ENCODE assay signal across 8 mouse cellular contexts in genomic region chr2:165855641-165856301, GRCm38 (mm10). TPM values are rescaled to one million over a fixed set of nuclear protein-coding genes. Genes with fewer than 3 reads are reported as not detected.
DNase-seq lines count a peak whose midpoint lies in the region; ATAC-seq and TF ChIP-seq lines count a peak whose summit lies in the region.

No protein-coding gene starts in this region.

- H3K9ac ChIP-seq in hindbrain, embryonic 11.5 days (ENCODE audit: low read depth, low read length): no peak overlapping the region
- H3K9ac ChIP-seq in ES-E14 (ENCODE audit: insufficient read depth, low read depth, low read length, poor library complexity, severe bottlenecking): peak overlapping the region; percentile 5; the same call in 1 of the 2 replicates
- no peak overlapping the region for H3K9ac ChIP-seq in embryonic facial prominence, embryonic 15.5 days
- H3K9ac ChIP-seq in liver, embryonic 13.5 days: no peak overlapping the region

- H3K36me3 ChIP-seq in hindbrain, embryonic 10.5 days: peaks cover 48% of the 10 kb centered on the region
- H3K36me3 ChIP-seq in hindbrain, embryonic 11.5 days (ENCODE audit: control insufficient read depth, insufficient read depth, low read length): no peaks in the 10 kb centered on the region
- H3K36me3 ChIP-seq in ES-E14 (ENCODE audit: control insufficient read depth, insufficient read depth, low read length, poor library complexity, severe bottlenecking): peaks cover 25% of the 10 kb centered on the region
- no peaks in the 10 kb centered on the region for H3K36me3 ChIP-seq in embryonic facial prominence, embryonic 15.5 days
- H3K36me3 ChIP-seq in liver, embryonic 13.5 days: peaks cover 49% of the 10 kb centered on the region

- H3K4me2 ChIP-seq in hindbrain, embryonic 11.5 days (replicated peaks; ENCODE audit: low read depth, low read length): no peak overlapping the region
- no peak overlapping the region for H3K4me2 ChIP-seq in embryonic facial prominence, embryonic 15.5 days (replicated peaks)
- H3K4me2 ChIP-seq in liver, embryonic 13.5 days: no peak overlapping the region

- no peaks in the 10 kb centered on the region for H3K27me3 ChIP-seq in hindbrain, embryonic 10.5 days (ENCODE audit: insufficient read depth, poor library complexity, severe bottlenecking)
- no peaks in the 10 kb centered on the region for H3K27me3 ChIP-seq in hindbrain, embryonic 11.5 days (ENCODE audit: control insufficient read depth, insufficient read depth, low read length)
- H3K27me3 ChIP-seq in embryonic facial prominence, embryonic 15.5 days: no peaks in the 10 kb centered on the region
- no peaks in the 10 kb centered on the region for H3K27me3 ChIP-seq in liver, embryonic 13.5 days

- no peak for ATAC-seq in hindbrain, embryonic 11.5 days (ENCODE audit: low FRiP score)
- no peak for ATAC-seq in embryonic facial prominence, embryonic 15.5 days (ENCODE audit: insufficient number of reproducible peaks, low FRiP score, low TSS enrichment, low read depth)
- ATAC-seq in liver, embryonic 13.5 days (ENCODE audit: low read depth): no peak

- H3K4me1 ChIP-seq in hindbrain, embryonic 10.5 days (replicated peaks): peaks cover 79% of the 10 kb centered on the region
- H3K4me1 ChIP-seq in hindbrain, embryonic 11.5 days (replicated peaks; ENCODE audit: control insufficient read depth, insufficient read depth, low read length): peaks cover 27% of the 10 kb centered on the region
- H3K4me1 ChIP-seq in ES-E14 (ENCODE audit: control insufficient read depth in 2 of 2, insufficient read depth in 2 of 2, low read length in 2 of 2, poor library complexity in 1 of 2): peaks cover 11 to 43% of the 10 kb centered on the region in 2 experiments
- H3K4me1 ChIP-seq in embryonic facial prominence, embryonic 15.5 days: peaks cover 88% of the 10 kb centered on the region
- peaks cover 90% of the 10 kb centered on the region for H3K4me1 ChIP-seq in liver, embryonic 13.5 days (replicated peaks)

- no peak for DNase-seq in hindbrain, embryonic 10.5 days (ENCODE audit: low spot score)
- no peak for DNase-seq in hindbrain, embryonic 11.5 days (ENCODE audit: low spot score)
- DNase-seq in ES-E14 (ENCODE audit: low read depth, low spot score): no peak
- DNase-seq in heart, postnatal 4 days: peak; percentile 71
- no peak for DNase-seq in liver, embryonic 13.5 days
- peak; percentile 81 for DNase-seq in right cerebral cortex, postnatal 25 days
- no peak for DNase-seq in B cell, adult 2 months

- in situ Hi-C loops in ES-E14 (cut with MboI; ENCODE audit: low sequenced_read_pairs in 2 of 2, unreplicated experiment in 2 of 2): no loop called here

- 86% methylated on average over 6 of the region's 6 CpGs for WGBS in hindbrain, embryonic 10.5 days
- whole genome bisulfite sequencing in hindbrain, embryonic 11.5 days: 72% methylated on average over 6 of the region's 6 CpGs
- 51% methylated on average over 6 of the region's 6 CpGs for WGBS in embryonic facial prominence, embryonic 15.5 days
- 77% methylated on average over 6 of the region's 6 CpGs for WGBS in liver, embryonic 13.5 days (ENCODE audit: insufficient replicate concordance)

- no peak overlapping the region for H3K4me3 ChIP-seq in hindbrain, embryonic 10.5 days
- H3K4me3 ChIP-seq in hindbrain, embryonic 11.5 days (ENCODE audit: low read depth, low read length): no peak overlapping the region
- no peak overlapping the region for H3K4me3 ChIP-seq in ES-E14 (ENCODE audit: insufficient read depth in 1 of 2, low read depth in 1 of 2, low read length in 2 of 2, poor library complexity in 1 of 2, severe bottlenecking in 1 of 2)
- H3K4me3 ChIP-seq in embryonic facial prominence, embryonic 15.5 days (replicated peaks): no peak overlapping the region
- H3K4me3 ChIP-seq in liver, embryonic 13.5 days (replicated peaks): no peak overlapping the region

- H3K27ac ChIP-seq in hindbrain, embryonic 10.5 days: peak overlapping the region; percentile 56; the same call in 1 of the 2 replicates
- H3K27ac ChIP-seq in hindbrain, embryonic 11.5 days (ENCODE audit: low read depth, low read length): no peak overlapping the region
- H3K27ac ChIP-seq in ES-E14 (ENCODE audit: insufficient read depth, low read depth, low read length, poor library complexity, severe bottlenecking): no peak overlapping the region
- peak overlapping the region; percentile 95 for H3K27ac ChIP-seq in embryonic facial prominence, embryonic 15.5 days (replicated peaks)
- peak overlapping the region; percentile 81 for H3K27ac ChIP-seq in liver, embryonic 13.5 days

- H3K9me3 ChIP-seq in hindbrain, embryonic 10.5 days: no peaks in the 10 kb centered on the region
- no peaks in the 10 kb centered on the region for H3K9me3 ChIP-seq in hindbrain, embryonic 11.5 days (ENCODE audit: control insufficient read depth, low read length)
- H3K9me3 ChIP-seq in ES-E14 (ENCODE audit: control insufficient read depth, insufficient read depth, low read depth, low read length): no peaks in the 10 kb centered on the region
- no peaks in the 10 kb centered on the region for H3K9me3 ChIP-seq in embryonic facial prominence, embryonic 15.5 days (replicated peaks)
- no peaks in the 10 kb centered on the region for H3K9me3 ChIP-seq in liver, embryonic 13.5 days (replicated peaks)

TF ChIP-seq in ES-E14, 5 proteins besides CTCF, POLR2A, EP300 and RAD21:
- no peak for TF ChIP-seq ZC3H11A (IDR thresholded peaks at IDR 0.05; ENCODE audit: borderline replicate concordance, low read depth, low read length)
- TF ChIP-seq MAFK (IDR thresholded peaks at IDR 0.05; ENCODE audit: insufficient read depth, low read depth, low read length): peak; percentile 62

RNA-seq across cellular contexts. Expression of gene Zmynd8, which starts 43.0 kb away (rescaled TPM):
- 60.0 and 65.2 TPM in 2 replicates for polyA plus RNA-seq in hindbrain, embryonic 10.5 days (2016; fragmentation: Nextera tagmentation; extraction: Ambion mirVana)
- 41.9 and 52.9 TPM in 2 replicates for polyA plus RNA-seq in hindbrain, embryonic 11.5 days (2014; fragmentation: Nextera tagmentation; extraction: Ambion mirVana)
- 49.7 and 60.5 TPM in 2 replicates for total RNA-seq in ES-E14 (2012; rRNA removed)
- polyA plus RNA-seq in embryonic facial prominence, embryonic 15.5 days (2015; fragmentation: Nextera tagmentation; extraction: Ambion mirVana): 50.4 and 50.9 TPM in 2 replicates
- 10 to 100 TPM; 49.5 to 50.4 TPM for total RNA-seq in heart, postnatal 4 days (2021)
- 26.5 and 28.3 TPM in 2 replicates for polyA plus RNA-seq in liver, embryonic 13.5 days (2015; fragmentation: Nextera tagmentation; extraction: Ambion mirVana)

Comparison
In these comparisons a context has a peak if more than half of its experiments do, and no peak if none do; other contexts are left out.
1. H3K27ac ChIP-seq: peak in hindbrain, embryonic 10.5 days (single experiment), embryonic facial prominence, embryonic 15.5 days (single experiment) and liver, embryonic 13.5 days (single experiment); none in hindbrain, embryonic 11.5 days (single experiment) and ES-E14 (single experiment).
2. DNase-seq: peak in heart, postnatal 4 days (single experiment) and right cerebral cortex, postnatal 25 days (single experiment); none in hindbrain, embryonic 10.5 days (single experiment), hindbrain, embryonic 11.5 days (single experiment), ES-E14 (single experiment), liver, embryonic 13.5 days (single experiment) and B cell, adult 2 months (0 of 2).